Mouse (Mus musculus): ENCODE results near the gene Pef1.

Gene Pef1

GRCm38 (mm10) chr4:130095137-130095536, 7.2 kb upstream of the Pef1 start:
- no peak for DNase-seq (ENCODE audit: low spot score in 2 of 2)

GRCm38 (mm10) chr4:130101183-130101582, 1.2 kb upstream of the Pef1 start:
- no peak for DNase-seq (ENCODE audit: low spot score in 2 of 2)

GRCm38 (mm10) chr4:130103632-130104031, 1.3 kb downstream of the Pef1 start:
- no peak for DNase-seq (ENCODE audit: low spot score in 2 of 2)

- no peak for DNase-seq (ENCODE audit: low spot score in 2 of 2)
Measured at GRCm38 (mm10) chr4:130104584-130104983, 2.2 kb downstream of the Pef1 start.

- no peak for DNase-seq (ENCODE audit: low spot score in 2 of 2)
Measured at GRCm38 (mm10) chr4:130107065-130107443, 4.7 kb downstream of the Pef1 start.

- DNase-seq (ENCODE audit: low spot score in 2 of 2) = peak; percentile 99 to 100
Measured at GRCm38 (mm10) chr4:130107444-130108131, 5.2 kb downstream of the Pef1 start.

GRCm38 (mm10) chr4:130108929-130109328, 6.6 kb downstream of the Pef1 start:
- DNase-seq (ENCODE audit: low spot score in 2 of 2) = no peak

GRCm38 (mm10) chr4:130109666-130110065, 7.3 kb downstream of the Pef1 start:
- DNase-seq (ENCODE audit: low spot score in 2 of 2) = no peak

GRCm38 (mm10) chr4:130110091-130110490, 7.7 kb downstream of the Pef1 start:
- DNase-seq (ENCODE audit: low spot score in 2 of 2) = no peak

- peak; percentile 39 to 71 for DNase-seq (ENCODE audit: low spot score in 2 of 2)
Measured at GRCm38 (mm10) chr4:130112299-130112698, 9.9 kb downstream of the Pef1 start.

- no peak for DNase-seq (ENCODE audit: low spot score in 2 of 2)
Measured at GRCm38 (mm10) chr4:130112732-130113131, 10.4 kb downstream of the Pef1 start.

- DNase-seq (ENCODE audit: low spot score in 2 of 2) = no peak
Measured at GRCm38 (mm10) chr4:130120752-130121151, 18.4 kb downstream of the Pef1 start.

GRCm38 (mm10) chr4:130121560-130121959, 19.2 kb downstream of the Pef1 start:
- DNase-seq (ENCODE audit: low spot score in 2 of 2) = no peak

GRCm38 (mm10) chr4:130123020-130123419, 20.7 kb downstream of the Pef1 start:
- no peak for DNase-seq (ENCODE audit: low spot score in 2 of 2)

GRCm38 (mm10) chr4:130124110-130124509, 21.8 kb downstream of the Pef1 start:
- no peak for DNase-seq (ENCODE audit: low spot score in 2 of 2)

- DNase-seq (ENCODE audit: low spot score in 2 of 2) = no peak
Measured at GRCm38 (mm10) chr4:130125164-130125563, 22.8 kb downstream of the Pef1 start.

- DNase-seq (ENCODE audit: low spot score in 2 of 2) = no peak
Measured at GRCm38 (mm10) chr4:130125935-130126334, 23.6 kb downstream of the Pef1 start.

- DNase-seq (ENCODE audit: low spot score in 2 of 2) = no peak
Measured at GRCm38 (mm10) chr4:130128907-130129306, 26.5 kb downstream of the Pef1 start.

- DNase-seq (ENCODE audit: low spot score in 2 of 2) = no peak
Measured at GRCm38 (mm10) chr4:130130082-130130481, 27.7 kb downstream of the Pef1 start.

- DNase-seq (ENCODE audit: low spot score in 2 of 2) = no peak
Measured at GRCm38 (mm10) chr4:130130641-130131350, 28.4 kb downstream of the Pef1 start.

GRCm38 (mm10) chr4:130131448-130132105, 29.2 kb downstream of the Pef1 start:
- no peak for DNase-seq (ENCODE audit: low spot score in 2 of 2)

GRCm38 (mm10) chr4:130133399-130133798, 31.0 kb downstream of the Pef1 start:
- DNase-seq (ENCODE audit: low spot score in 2 of 2) = no peak
